ENCODE assay signal across 22 mouse cellular contexts in genomic region chr4:119411877-119412650, GRCm38 (mm10). TPM values are rescaled to one million over a fixed set of nuclear protein-coding genes. Genes with fewer than 3 reads are reported as not detected.
DNase-seq lines count a peak whose midpoint lies in the region; ATAC-seq and TF ChIP-seq lines count a peak whose summit lies in the region.
"Had no signal": no experiment of that assay in that cellular context is flagged by ENCODE, and none has a peak within 500 bp of the region (broad histone marks: within the 10 kb centered on the region; RNA-seq: fewer than 3 reads in every experiment).

No protein-coding gene starts in this region.

- WGBS in heart, postnatal 0 days = 73% methylated on average over 12 of the region's 12 CpGs
- 71% methylated on average over 11 of the region's 12 CpGs for WGBS in stomach, postnatal 0 days

- H3K4me2 ChIP-seq in heart, postnatal 0 days (ENCODE audit: low read depth, low read length) = no peak overlapping the region
- H3K4me2 ChIP-seq in stomach, postnatal 0 days (replicated peaks; ENCODE audit: low read depth) = no peak overlapping the region
- H3K4me2 ChIP-seq: embryonic facial prominence, embryonic 15.5 days; lung, embryonic 14.5 days; neural tube, embryonic 12.5 days had no signal

- in situ Hi-C loops in ES-E14 (cut with MboI; ENCODE audit: low sequenced_read_pairs in 2 of 2, unreplicated experiment in 2 of 2) = no loop called here

- ATAC-seq in heart, postnatal 0 days (ENCODE audit: insufficient read depth, low read depth) = no peak
- ATAC-seq in stomach, postnatal 0 days (ENCODE audit: low FRiP score, low TSS enrichment) = no peak

- H3K36me3 ChIP-seq in heart, postnatal 0 days (replicated peaks; ENCODE audit: control insufficient read depth, insufficient read depth, low read length) = no peaks in the 10 kb centered on the region
- no peaks in the 10 kb centered on the region for H3K36me3 ChIP-seq in ES-E14 (ENCODE audit: control insufficient read depth, insufficient read depth, low read length, poor library complexity, severe bottlenecking)
- H3K36me3 ChIP-seq in stomach, postnatal 0 days (ENCODE audit: control insufficient read depth, insufficient read depth, low read length) = no peaks in the 10 kb centered on the region
- H3K36me3 ChIP-seq: embryonic facial prominence, embryonic 15.5 days; neural tube, embryonic 12.5 days had no signal

- no peak for DNase-seq in heart, postnatal 0 days (ENCODE audit: low spot score)
- no peak for DNase-seq in heart, postnatal 4 days
- DNase-seq in ES-E14 (ENCODE audit: low read depth, low spot score) = peak; percentile 45
- DNase-seq in thymus, adult 18-20 months = peak; percentile 40 to 54
- peak; percentile 52 to 71 for DNase-seq in thymus, postnatal 36 days
- DNase-seq in stomach, postnatal 0 days (ENCODE audit: low spot score) = no peak
- no peak for DNase-seq in frontal cortex, postnatal 10 days (ENCODE audit: low spot score in 2 of 2)
- DNase-seq: cerebellum, adult 11 months; cerebellum, adult 9-11 months; heart, adult 18-20 months; kidney, adult 2 months; layer of hippocampus, adult 9-11 months had no signal

- no peaks in the 10 kb centered on the region for H3K9me3 ChIP-seq in heart, postnatal 0 days (replicated peaks; ENCODE audit: control insufficient read depth, low read length)
- no peaks in the 10 kb centered on the region for H3K9me3 ChIP-seq in ES-E14 (ENCODE audit: control insufficient read depth, insufficient read depth, low read depth, low read length)
- H3K9me3 ChIP-seq in stomach, postnatal 0 days (ENCODE audit: control insufficient read depth, low read length) = no peaks in the 10 kb centered on the region
- H3K9me3 ChIP-seq: embryonic facial prominence, embryonic 15.5 days; neural tube, embryonic 12.5 days had no signal

- H3K27me3 ChIP-seq in heart, postnatal 0 days (ENCODE audit: control insufficient read depth, insufficient read depth, low read length) = no peaks in the 10 kb centered on the region
- no peaks in the 10 kb centered on the region for H3K27me3 ChIP-seq in stomach, postnatal 0 days (ENCODE audit: control insufficient read depth, insufficient read depth, low read length)
- H3K27me3 ChIP-seq: embryonic facial prominence, embryonic 15.5 days; neural tube, embryonic 12.5 days had no signal

- H3K4me1 ChIP-seq in heart, postnatal 0 days (ENCODE audit: control insufficient read depth, insufficient read depth) = peaks cover 8% of the 10 kb centered on the region; the same call in 1 of the 2 replicates
- H3K4me1 ChIP-seq in ES-E14 (ENCODE audit: control insufficient read depth in 2 of 2, insufficient read depth in 2 of 2, low read length in 2 of 2, poor library complexity in 1 of 2) = peaks cover 2 to 11% of the 10 kb centered on the region in 2 experiments; a peak in 2 of 4 replicates
- H3K4me1 ChIP-seq in stomach, postnatal 0 days (replicated peaks; ENCODE audit: control insufficient read depth, insufficient read depth) = no peaks in the 10 kb centered on the region

- peak overlapping the region; percentile 31; the same call in 1 of the 2 replicates for H3K27ac ChIP-seq in heart, postnatal 0 days (ENCODE audit: low read depth)
- H3K27ac ChIP-seq in ES-E14 (ENCODE audit: insufficient read depth, low read depth, low read length, poor library complexity, severe bottlenecking) = no peak overlapping the region; the same call in 1 of the 2 replicates
- no peak overlapping the region for H3K27ac ChIP-seq in stomach, postnatal 0 days (replicated peaks)
- H3K27ac ChIP-seq: embryonic facial prominence, embryonic 15.5 days; kidney, postnatal 0 days; liver, embryonic 14.5 days; neural tube, embryonic 12.5 days had no signal

- no peak overlapping the region for H3K9ac ChIP-seq in heart, postnatal 0 days (replicated peaks; ENCODE audit: low read depth, low read length)
- H3K9ac ChIP-seq in ES-E14 (ENCODE audit: insufficient read depth, low read depth, low read length, poor library complexity, severe bottlenecking) = no peak overlapping the region
- no peak overlapping the region for H3K9ac ChIP-seq in stomach, postnatal 0 days (ENCODE audit: low read length)
- H3K9ac ChIP-seq: embryonic facial prominence, embryonic 15.5 days; liver, embryonic 14.5 days; lung, embryonic 14.5 days; neural tube, embryonic 12.5 days had no signal

- no peak for TF ChIP-seq EP300 in heart, postnatal 0 days (IDR thresholded peaks at IDR 0.05; ENCODE audit: low read depth)
- TF ChIP-seq EP300 in stomach, postnatal 0 days (optimal IDR thresholded peaks at IDR 0.05) = no peak

- no peak for TF ChIP-seq CTCF in heart, postnatal 0 days (IDR thresholded peaks at IDR 0.05; ENCODE audit: low read depth)
- TF ChIP-seq CTCF in stomach, postnatal 0 days (IDR thresholded peaks at IDR 0.05; ENCODE audit: low read depth) = no peak

- H3K4me3 ChIP-seq in heart, postnatal 0 days (ENCODE audit: low read depth, low read length) = no peak overlapping the region
- no peak overlapping the region for H3K4me3 ChIP-seq in ES-E14 (ENCODE audit: insufficient read depth in 1 of 2, low read depth in 1 of 2, low read length in 2 of 2, poor library complexity in 1 of 2, severe bottlenecking in 1 of 2)
- no peak overlapping the region for H3K4me3 ChIP-seq in stomach, postnatal 0 days (ENCODE audit: low read depth, low read length)
- H3K4me3 ChIP-seq: embryonic facial prominence, embryonic 15.5 days; neural tube, embryonic 12.5 days had no signal

TF ChIP-seq in ES-E14, 5 proteins besides CTCF, POLR2A, EP300 and RAD21:
- no peak for TF ChIP-seq CHD2 (IDR thresholded peaks at IDR 0.05; ENCODE audit: low read depth, low read length)
- TF ChIP-seq MAFK (IDR thresholded peaks at IDR 0.05; ENCODE audit: insufficient read depth, low read depth, low read length) = no peak
- TF ChIP-seq ZC3H11A (IDR thresholded peaks at IDR 0.05; ENCODE audit: borderline replicate concordance, low read depth, low read length) = no peak
- no peak for TF ChIP-seq HCFC1 (IDR thresholded peaks at IDR 0.05; ENCODE audit: borderline replicate concordance, insufficient read depth, low read length)
- no peak for TF ChIP-seq ZNF384 (IDR thresholded peaks at IDR 0.05; ENCODE audit: low read depth, low read length)

RNA-seq across cellular contexts. Expression of gene Ccdc30, which starts 3.3 kb away (rescaled TPM):
- not detected in 2 replicates for total RNA-seq in heart, postnatal 0 days (2014; rRNA removed; ENCODE audit: low replicate concordance)
- polyA plus RNA-seq in heart, postnatal 0 days (2015; fragmentation: Nextera tagmentation; extraction: Ambion mirVana) = 2.1 and 2.3 TPM in 2 replicates
- total RNA-seq in heart, postnatal 4 days (2021) = 1 to 10 TPM in 1 of 2 experiments, under 1 TPM in 1; 0.99 to 1.4 TPM
- total RNA-seq in ES-E14 (2012; rRNA removed) = 2.7 and 3.1 TPM in 2 replicates
- polyA plus RNA-seq in stomach, postnatal 0 days (2015; fragmentation: Nextera tagmentation; extraction: Ambion mirVana) = 1.4 and 2.2 TPM in 2 replicates
- total RNA-seq: common myeloid progenitor, adult 5-6 weeks; MEL had no signal

RNA-seq across cellular contexts. Expression of gene Ppcs, which starts 10.2 kb away (rescaled TPM):
- total RNA-seq in heart, postnatal 0 days (2014; rRNA removed; ENCODE audit: low replicate concordance) = 17.4 and 22.5 TPM in 2 replicates
- 39.3 and 40.0 TPM in 2 replicates for polyA plus RNA-seq in heart, postnatal 0 days (2015; fragmentation: Nextera tagmentation; extraction: Ambion mirVana)
- total RNA-seq in heart, postnatal 4 days (2021) = 10 to 100 TPM; 12.2 to 12.4 TPM
- total RNA-seq in ES-E14 (2012; rRNA removed) = 23.9 and 30.4 TPM in 2 replicates
- 30.7 and 31.6 TPM in 2 replicates for polyA plus RNA-seq in stomach, postnatal 0 days (2015; fragmentation: Nextera tagmentation; extraction: Ambion mirVana)

RNA-seq across cellular contexts. Expression of gene Zmynd12, which starts 10.6 kb away (rescaled TPM):
- total RNA-seq in heart, postnatal 0 days (2014; rRNA removed; ENCODE audit: low replicate concordance) = not detected in 2 replicates
- polyA plus RNA-seq in heart, postnatal 0 days (2015; fragmentation: Nextera tagmentation; extraction: Ambion mirVana) = 0.21 and 0.37 TPM in 2 replicates
- not detected for total RNA-seq in heart, postnatal 4 days (2021)
- total RNA-seq in ES-E14 (2012; rRNA removed) = not detected in 2 replicates
- polyA plus RNA-seq in stomach, postnatal 0 days (2015; fragmentation: Nextera tagmentation; extraction: Ambion mirVana) = 0.15 and 0.35 TPM in 2 replicates
- total RNA-seq: common myeloid progenitor, adult 5-6 weeks; gastrocnemius, adult 8-10 months; heart, adult 18-20 months; megakaryocyte-erythroid progenitor cell, adult 5-6 weeks; MEL had no signal
- polyA plus RNA-seq: stomach, embryonic 14.5 days had no signal

Comparison
In these comparisons a context has a peak if more than half of its experiments do, and no peak if none do; other contexts are left out.
1. DNase-seq: peak in ES-E14 (single experiment), thymus, adult 18-20 months (2 of 2) and thymus, postnatal 36 days (2 of 2); none in heart, postnatal 0 days (single experiment), heart, postnatal 4 days (single experiment), stomach, postnatal 0 days (single experiment) and frontal cortex, postnatal 10 days (0 of 2).